Mouse (Mus musculus): ENCODE results near the gene Duoxa1. TPM values are rescaled to one million over a fixed set of nuclear protein-coding genes. Genes with fewer than 3 reads are reported as not detected.
A peak's percentile ranks its signal among the peaks of the same experiment; 100 is the strongest.

Gene Duoxa1
- polyA plus RNA-seq, 1 experiment from 2014 or later = 0.90 TPM

DNA sequence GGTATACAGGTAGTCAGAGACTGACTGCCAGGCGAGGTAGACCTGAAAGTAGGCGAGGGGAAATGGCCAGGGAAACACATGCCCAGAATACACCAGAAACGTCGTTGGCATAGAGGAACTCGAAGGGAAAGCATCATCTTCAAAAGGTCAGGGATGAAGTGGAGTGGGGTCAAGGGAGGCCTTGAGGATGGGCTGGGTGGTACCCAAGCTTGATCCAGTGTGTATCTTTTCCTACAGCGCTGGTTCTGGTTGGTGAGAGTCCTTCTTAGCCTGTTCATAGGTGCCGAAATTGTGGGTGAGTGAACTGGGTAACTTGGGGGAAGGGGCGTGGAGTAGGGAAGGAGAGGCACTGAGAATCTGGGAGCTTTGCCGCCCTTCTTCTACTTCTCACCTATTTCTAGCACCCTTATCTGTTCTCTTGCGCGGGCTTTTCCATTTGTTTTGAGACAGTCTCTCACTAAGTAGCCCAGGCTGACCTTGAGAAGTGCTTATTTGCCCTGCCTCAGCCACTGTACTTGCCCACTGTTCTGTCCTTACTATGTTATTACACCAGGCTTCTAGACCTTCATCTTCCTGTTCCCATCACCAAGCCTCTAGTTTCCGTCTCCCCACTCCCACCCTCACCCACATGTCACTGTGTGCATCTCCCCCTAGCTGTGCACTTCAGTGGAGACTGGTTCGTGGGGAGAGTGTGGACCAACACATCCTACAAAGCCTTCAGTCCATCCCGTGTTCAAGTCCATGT is 13.4 kb downstream of the Duoxa1 start:
- Histone ChIP-seq H3K27me3 (ENCODE audit: control insufficient read depth, insufficient read depth, low read length) (peaks cover 71% of the 10 kb centered on the region), H3K4me2 (ENCODE audit: low read depth, low read length) (no peak overlapping the region), H3K4me3 (ENCODE audit: low read depth, low read length) (no peak overlapping the region), H3K9me3 (replicated peaks; ENCODE audit: control insufficient read depth, low read length) (no peaks in the 10 kb centered on the region), H3K4me1 (ENCODE audit: control insufficient read depth, insufficient read depth, low read length) (peaks cover 4% of the 10 kb centered on the region; the same call in 1 of the 2 replicates), H3K36me3 (replicated peaks; ENCODE audit: control insufficient read depth, insufficient read depth, low read depth, low read length) (no peaks in the 10 kb centered on the region), H3K27ac (replicated peaks; ENCODE audit: low read depth, low read length) (no peak overlapping the region), H3K9ac (replicated peaks; ENCODE audit: low read length) (no peak overlapping the region)
- no peak for ATAC-seq (replicated peaks; ENCODE audit: insufficient number of reproducible peaks, low FRiP score, low TSS enrichment, low read depth)
- WGBS = 9% methylated on average over 14 of the region's 14 CpGs
- no peak for DNase-seq (ENCODE audit: low spot score)

DNA sequence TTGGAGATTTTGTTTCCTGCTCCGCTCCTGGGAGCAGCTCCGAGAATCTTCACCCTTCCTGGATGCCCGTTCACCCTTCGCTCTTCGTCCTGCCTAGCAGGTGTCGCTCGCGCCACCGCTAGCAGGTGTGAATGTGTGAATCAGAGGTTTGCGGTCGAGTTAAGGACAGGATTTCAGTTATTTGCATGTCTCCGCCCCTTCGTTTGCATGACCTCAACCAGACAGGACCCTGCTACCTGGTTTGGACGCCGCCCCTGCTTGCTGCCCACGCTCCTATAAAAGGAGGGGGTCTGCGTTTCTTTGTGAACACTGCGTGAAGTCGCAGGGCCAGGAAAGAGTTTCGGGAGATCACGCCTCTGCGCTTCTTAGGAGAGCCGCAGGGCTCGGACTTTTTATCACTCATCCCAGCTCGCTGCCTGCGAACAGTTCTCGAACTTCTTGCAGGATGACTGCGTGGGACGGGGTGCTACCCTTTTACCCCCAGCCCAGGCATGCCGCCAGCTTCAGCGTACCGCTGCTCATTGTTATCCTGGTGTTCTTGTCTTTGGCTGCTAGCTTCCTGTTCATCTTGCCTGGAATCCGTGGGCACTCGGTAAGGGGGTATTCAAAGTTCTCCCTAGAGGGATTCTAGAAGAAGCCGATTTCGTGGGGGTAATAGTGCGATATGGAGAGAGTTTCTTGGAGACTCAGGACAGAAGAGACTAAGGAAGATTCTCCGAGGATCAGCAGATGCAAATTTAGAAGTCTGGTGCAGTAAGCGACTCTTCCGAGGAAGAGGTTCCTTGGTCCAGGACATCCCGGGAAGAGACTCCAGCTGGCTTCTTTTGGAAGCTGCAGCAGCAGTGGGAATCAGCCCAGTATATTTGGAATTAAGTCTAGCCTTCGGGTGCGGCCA is 14.7 kb downstream of the Duoxa1 start, which contains the start of gene Duoxa2:
Gene Duoxa2, plus strand, starts transcription at position 305 of the 895 bp plus-strand sequence.
- DNase-seq (ENCODE audit: low spot score) (peak; percentile 43), ATAC-seq (replicated peaks; ENCODE audit: insufficient number of reproducible peaks, low FRiP score, low TSS enrichment, low read depth) (no peak)
- peak within 1 kb of the TSS; percentile 37 for H3K4me2 ChIP-seq (ENCODE audit: low read depth, low read length)
- H3K36me3 ChIP-seq (replicated peaks; ENCODE audit: control insufficient read depth, insufficient read depth, low read depth, low read length) = no peaks in the 10 kb centered on the region
- no peak within 1 kb of the TSS for H3K27ac ChIP-seq (replicated peaks; ENCODE audit: low read depth, low read length)
- no peak within 1 kb of the TSS; the same call in 1 of the 2 replicates for H3K9ac ChIP-seq (replicated peaks; ENCODE audit: low read length)
- H3K27me3 ChIP-seq (ENCODE audit: control insufficient read depth, insufficient read depth, low read length) = peaks cover 75% of the 10 kb centered on the region
- H3K4me1 ChIP-seq (ENCODE audit: control insufficient read depth, insufficient read depth, low read length) = peaks cover 4% of the 10 kb centered on the region; the same call in 1 of the 2 replicates
- H3K4me3 ChIP-seq (ENCODE audit: low read depth, low read length) = peak within 1 kb of the TSS; percentile 17; the same call in 1 of the 2 replicates
- WGBS = under 1% methylated on average over 43 of the region's 43 CpGs
- H3K9me3 ChIP-seq (replicated peaks; ENCODE audit: control insufficient read depth, low read length) = no peaks in the 10 kb centered on the region

DNA sequence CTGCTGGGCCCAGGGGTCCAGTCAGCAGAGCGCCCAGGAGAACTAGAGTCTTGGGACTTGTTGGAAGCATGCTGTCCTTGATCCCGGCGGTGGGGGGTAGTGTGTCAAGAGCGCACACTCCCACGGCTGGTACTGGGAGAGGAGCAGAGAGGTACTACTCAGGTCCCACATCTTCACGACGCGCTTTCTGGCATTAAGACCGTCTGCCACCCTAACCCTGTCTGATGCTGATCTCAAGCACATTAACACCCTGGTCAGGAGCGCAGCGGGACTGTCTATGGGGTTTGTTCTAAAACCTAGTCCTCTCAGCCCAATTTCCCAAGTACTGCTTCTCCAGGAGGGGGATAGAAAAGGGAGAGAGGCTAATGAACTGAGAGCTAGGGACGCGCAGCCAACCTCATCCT is 15.4 kb downstream of the Duoxa1 start, which contains the start of gene Duox2:
Gene Duox2, minus strand, starts transcription at position 354 of the 404 bp plus-strand sequence.
- Histone ChIP-seq H3K27ac (replicated peaks; ENCODE audit: low read depth, low read length) (no peak within 1 kb of the TSS), H3K36me3 (replicated peaks; ENCODE audit: control insufficient read depth, insufficient read depth, low read depth, low read length) (no peaks in the 10 kb centered on the region), H3K4me1 (ENCODE audit: control insufficient read depth, insufficient read depth, low read length) (peaks cover 4% of the 10 kb centered on the region; the same call in 1 of the 2 replicates), H3K4me2 (ENCODE audit: low read depth, low read length) (peak within 1 kb of the TSS; percentile 37), H3K9me3 (replicated peaks; ENCODE audit: control insufficient read depth, low read length) (no peaks in the 10 kb centered on the region), H3K9ac (replicated peaks; ENCODE audit: low read length) (no peak within 1 kb of the TSS; the same call in 1 of the 2 replicates), H3K4me3 (ENCODE audit: low read depth, low read length) (peak within 1 kb of the TSS; percentile 17; the same call in 1 of the 2 replicates), H3K27me3 (ENCODE audit: control insufficient read depth, insufficient read depth, low read length) (peaks cover 73% of the 10 kb centered on the region)
- DNase-seq (ENCODE audit: low spot score) (peak; percentile 5), ATAC-seq (replicated peaks; ENCODE audit: insufficient number of reproducible peaks, low FRiP score, low TSS enrichment, low read depth) (no peak)
- WGBS = 3% methylated on average over 13 of the region's 13 CpGs

DNA sequence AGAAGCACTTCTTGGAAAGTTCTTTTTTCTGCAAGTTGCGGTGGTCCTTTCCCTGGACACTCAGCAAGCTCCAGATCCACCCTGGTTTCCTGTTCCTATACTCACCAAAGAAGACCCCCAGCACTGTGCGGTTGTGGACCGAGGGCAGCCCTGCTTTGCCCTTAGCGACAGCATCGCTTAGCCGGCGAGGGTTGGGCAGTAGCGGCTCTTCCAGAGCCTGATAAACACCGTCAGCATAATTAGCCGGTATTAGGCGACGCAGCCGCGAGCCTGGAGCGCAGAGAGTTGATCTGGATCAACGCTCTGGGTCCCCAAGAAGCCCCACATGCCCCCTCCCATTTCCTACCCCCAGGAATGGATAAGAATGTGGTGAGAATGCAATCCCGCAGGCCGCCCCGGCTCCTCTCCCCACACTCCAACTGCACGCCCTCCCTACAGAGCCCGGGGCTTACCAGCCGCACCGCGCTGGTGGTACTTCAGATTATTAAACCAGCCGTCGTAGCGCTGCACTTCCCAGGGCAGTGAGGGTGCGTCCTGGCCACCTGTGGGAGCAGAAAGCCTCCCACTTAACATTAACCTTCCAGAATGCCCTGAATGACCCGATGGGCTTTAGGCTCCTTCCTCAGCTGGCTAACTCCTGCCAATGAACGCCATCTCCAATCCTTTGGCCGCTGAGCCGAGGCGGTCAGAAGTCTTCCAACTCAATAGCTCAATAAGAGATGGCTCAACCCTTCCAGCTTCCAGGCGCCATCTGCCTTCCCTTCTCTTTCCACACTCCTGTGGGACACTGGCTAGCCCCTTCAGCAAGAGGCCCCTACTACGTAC is 16.0 kb downstream of the Duoxa1 start:
- Histone ChIP-seq H3K4me2 (ENCODE audit: low read depth, low read length) (peak overlapping the region; percentile 10; the same call in 1 of the 2 replicates), H3K4me3 (ENCODE audit: low read depth, low read length) (peak overlapping the region; percentile 6; the same call in 1 of the 2 replicates), H3K27ac (replicated peaks; ENCODE audit: low read depth, low read length) (no peak overlapping the region), H3K36me3 (replicated peaks; ENCODE audit: control insufficient read depth, insufficient read depth, low read depth, low read length) (no peaks in the 10 kb centered on the region), H3K4me1 (ENCODE audit: control insufficient read depth, insufficient read depth, low read length) (peaks cover 4% of the 10 kb centered on the region; the same call in 1 of the 2 replicates), H3K27me3 (ENCODE audit: control insufficient read depth, insufficient read depth, low read length) (peaks cover 66% of the 10 kb centered on the region), H3K9ac (replicated peaks; ENCODE audit: low read length) (no peak overlapping the region), H3K9me3 (replicated peaks; ENCODE audit: control insufficient read depth, low read length) (no peaks in the 10 kb centered on the region)
- ATAC-seq (replicated peaks; ENCODE audit: insufficient number of reproducible peaks, low FRiP score, low TSS enrichment, low read depth) = no peak
- WGBS = under 1% methylated on average over 35 of the region's 35 CpGs
- peak; percentile 42 for DNase-seq (ENCODE audit: low spot score)

DNA sequence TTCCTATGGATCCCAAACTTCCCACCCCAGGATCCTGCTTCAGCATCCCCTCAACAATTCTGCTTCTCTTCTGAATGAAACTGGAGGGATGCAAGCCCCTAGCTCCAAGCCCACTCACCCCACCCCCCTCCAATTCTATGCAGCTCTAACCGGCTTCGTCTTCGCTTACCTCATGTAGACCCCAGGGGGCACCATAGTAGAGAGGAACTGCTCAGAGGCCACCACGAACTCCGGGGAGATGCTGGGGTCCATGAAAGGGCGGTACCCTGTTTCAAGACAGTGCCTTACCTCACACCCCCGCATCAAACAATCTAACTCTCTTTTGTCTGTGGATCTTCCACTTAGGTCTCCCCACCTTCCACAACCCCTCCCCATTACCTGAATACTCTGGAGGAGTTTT is 18.6 kb downstream of the Duoxa1 start:
- peak; percentile 43 for DNase-seq (ENCODE audit: low spot score)
- Histone ChIP-seq H3K27me3 (ENCODE audit: control insufficient read depth, insufficient read depth, low read length) (peaks cover 43% of the 10 kb centered on the region), H3K4me1 (ENCODE audit: control insufficient read depth, insufficient read depth, low read length) (peaks cover 4% of the 10 kb centered on the region; the same call in 1 of the 2 replicates), H3K27ac (replicated peaks; ENCODE audit: low read depth, low read length) (no peak overlapping the region), H3K4me3 (ENCODE audit: low read depth, low read length) (no peak overlapping the region), H3K4me2 (ENCODE audit: low read depth, low read length) (no peak overlapping the region), H3K9me3 (replicated peaks; ENCODE audit: control insufficient read depth, low read length) (no peaks in the 10 kb centered on the region), H3K36me3 (replicated peaks; ENCODE audit: control insufficient read depth, insufficient read depth, low read depth, low read length) (no peaks in the 10 kb centered on the region), H3K9ac (replicated peaks; ENCODE audit: low read length) (no peak overlapping the region)
- 4% methylated on average over 7 of the region's 7 CpGs for WGBS
- ATAC-seq (replicated peaks; ENCODE audit: insufficient number of reproducible peaks, low FRiP score, low TSS enrichment, low read depth) = no peak

DNA sequence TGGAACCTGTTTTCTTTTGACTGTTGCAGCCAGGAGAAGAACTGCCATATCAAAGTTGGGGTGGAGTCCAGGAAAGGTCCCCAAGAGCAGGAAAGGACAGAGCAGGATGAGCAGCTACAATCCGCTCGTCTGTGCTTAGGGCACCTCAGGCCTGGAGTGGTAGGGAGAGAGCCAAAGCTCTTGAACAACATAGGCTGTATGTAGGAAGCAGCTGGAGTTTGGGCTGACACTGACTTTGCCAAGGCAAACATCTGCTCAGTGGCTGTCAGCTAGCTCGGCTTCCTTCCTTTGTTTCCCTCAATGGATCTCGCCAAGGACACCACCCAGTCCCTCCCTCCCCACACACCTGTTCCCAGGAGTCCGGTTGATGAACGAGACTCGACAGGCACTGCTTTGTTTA is 27.4 kb downstream of the Duoxa1 start:
- no peak for ATAC-seq (replicated peaks; ENCODE audit: insufficient number of reproducible peaks, low FRiP score, low TSS enrichment, low read depth)
- WGBS = 74% methylated on average over 7 of the region's 7 CpGs
- no peak for DNase-seq (ENCODE audit: low spot score)

DNA sequence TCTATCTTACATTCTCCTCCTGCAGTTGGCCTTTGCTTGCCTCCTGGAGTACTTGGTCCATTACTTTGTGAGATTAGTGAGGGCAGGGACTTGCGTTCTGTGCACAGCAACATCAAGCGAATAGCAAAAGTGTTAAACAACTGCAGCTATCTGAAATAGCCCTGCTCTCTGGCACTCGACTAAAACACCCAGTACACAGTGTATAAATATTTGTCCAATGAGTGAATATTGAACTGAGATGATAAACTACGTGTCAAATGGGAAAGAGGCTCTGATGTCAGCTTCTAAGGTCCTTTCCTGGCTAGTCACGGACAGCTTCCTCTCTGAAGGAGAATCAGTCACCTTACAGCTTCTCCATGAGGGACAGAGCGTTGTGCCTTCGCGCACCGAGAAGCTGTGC is 29.4 kb downstream of the Duoxa1 start:
- DNase-seq (ENCODE audit: low spot score) = no peak
- 86% methylated on average over 9 of the region's 9 CpGs for whole genome bisulfite sequencing

More for the DNA sequence above, 27.4 kb downstream of the Duoxa1 start:
- no peak overlapping the region for H3K9ac ChIP-seq (replicated peaks; ENCODE audit: low read length)
- no peaks in the 10 kb centered on the region for H3K27me3 ChIP-seq (ENCODE audit: control insufficient read depth, insufficient read depth, low read length)
- no peaks in the 10 kb centered on the region for H3K36me3 ChIP-seq (replicated peaks; ENCODE audit: control insufficient read depth, insufficient read depth, low read depth, low read length)
- no peak overlapping the region for H3K27ac ChIP-seq (replicated peaks; ENCODE audit: low read depth, low read length)
- no peak overlapping the region for H3K4me3 ChIP-seq (ENCODE audit: low read depth, low read length)
- H3K4me1 ChIP-seq (ENCODE audit: control insufficient read depth, insufficient read depth, low read length) = no peaks in the 10 kb centered on the region
- H3K9me3 ChIP-seq (replicated peaks; ENCODE audit: control insufficient read depth, low read length) = no peaks in the 10 kb centered on the region
- no peak overlapping the region for H3K4me2 ChIP-seq (ENCODE audit: low read depth, low read length)

More for the DNA sequence above, 29.4 kb downstream of the Duoxa1 start:
- Histone ChIP-seq H3K4me1 (ENCODE audit: control insufficient read depth, insufficient read depth, low read length) (no peaks in the 10 kb centered on the region), H3K9me3 (replicated peaks; ENCODE audit: control insufficient read depth, low read length) (no peaks in the 10 kb centered on the region), H3K4me2 (ENCODE audit: low read depth, low read length) (no peak overlapping the region), H3K9ac (replicated peaks; ENCODE audit: low read length) (no peak overlapping the region), H3K27ac (replicated peaks; ENCODE audit: low read depth, low read length) (no peak overlapping the region), H3K4me3 (ENCODE audit: low read depth, low read length) (no peak overlapping the region), H3K36me3 (replicated peaks; ENCODE audit: control insufficient read depth, insufficient read depth, low read depth, low read length) (no peaks in the 10 kb centered on the region), H3K27me3 (ENCODE audit: control insufficient read depth, insufficient read depth, low read length) (no peaks in the 10 kb centered on the region)
- ATAC-seq (replicated peaks; ENCODE audit: insufficient number of reproducible peaks, low FRiP score, low TSS enrichment, low read depth) = no peak

Measured in embryonic facial prominence, embryonic 11.5 days (tissue).